Mouse (Mus musculus): ENCODE results near the gene Peli2. TPM values are rescaled to one million over a fixed set of nuclear protein-coding genes. Genes with fewer than 3 reads are reported as not detected.

Gene Peli2
- polyA plus RNA-seq, 1 experiment from 2014 or later = 8.0 TPM

GRCm38 (mm10) chr14:48303841-48304240, 183.2 kb downstream of the Peli2 start:
- ATAC-seq = no peak
- Histone ChIP-seq H3K4me3 (ENCODE audit: low read length) (no peak overlapping the region), H3K36me3 (ENCODE audit: control insufficient read depth, insufficient read depth, low read length) (no peaks in the 10 kb centered on the region), H3K4me2 (ENCODE audit: low read length) (no peak overlapping the region), H3K4me1 (ENCODE audit: control insufficient read depth, insufficient read depth, low read depth, low read length) (peaks cover 3% of the 10 kb centered on the region), H3K9me3 (ENCODE audit: control insufficient read depth, low read length) (no peaks in the 10 kb centered on the region; the same call in 1 of the 2 replicates), H3K27me3 (replicated peaks; ENCODE audit: control insufficient read depth, insufficient read depth, low read length) (no peaks in the 10 kb centered on the region), H3K27ac (ENCODE audit: low read depth, low read length) (no peak overlapping the region), H3K9ac (ENCODE audit: low read depth, low read length) (no peak overlapping the region)
- 94% methylated on average over 9 of the region's 9 CpGs for WGBS

GRCm38 (mm10) chr14:48313234-48313633, 192.6 kb downstream of the Peli2 start:
- Histone ChIP-seq H3K27ac (ENCODE audit: low read depth, low read length) (no peak overlapping the region), H3K4me3 (ENCODE audit: low read length) (no peak overlapping the region), H3K9me3 (ENCODE audit: control insufficient read depth, low read length) (no peaks in the 10 kb centered on the region), H3K4me2 (ENCODE audit: low read length) (no peak overlapping the region), H3K4me1 (ENCODE audit: control insufficient read depth, insufficient read depth, low read depth, low read length) (no peaks in the 10 kb centered on the region), H3K27me3 (replicated peaks; ENCODE audit: control insufficient read depth, insufficient read depth, low read length) (no peaks in the 10 kb centered on the region), H3K9ac (ENCODE audit: low read depth, low read length) (no peak overlapping the region), H3K36me3 (ENCODE audit: control insufficient read depth, insufficient read depth, low read length) (no peaks in the 10 kb centered on the region)
- 54% methylated on average over 3 of the region's 3 CpGs for WGBS
- ATAC-seq = no peak

DNA sequence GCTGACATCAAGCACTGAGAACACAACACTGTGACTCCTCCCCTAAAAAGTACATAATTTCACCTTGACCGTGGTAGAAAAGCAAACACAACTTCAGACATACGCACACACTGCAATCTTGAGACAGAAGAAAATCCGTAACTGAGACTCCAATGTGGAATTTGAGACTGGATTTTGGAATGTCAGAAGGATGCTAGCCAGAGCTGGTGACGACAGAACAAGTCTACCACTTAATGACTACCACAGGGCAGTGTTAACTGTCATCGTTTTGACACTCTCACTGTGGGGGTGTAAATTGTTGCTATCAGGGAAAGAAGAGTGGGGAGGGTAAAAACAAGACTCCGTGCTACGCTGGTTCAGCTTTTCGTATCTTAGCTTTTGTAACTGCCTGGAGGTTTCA, 195.8 kb downstream of the Peli2 start:
- no peak overlapping the region for H3K4me3 ChIP-seq (ENCODE audit: low read length)
- no peak for ATAC-seq
- no peaks in the 10 kb centered on the region for H3K27me3 ChIP-seq (replicated peaks; ENCODE audit: control insufficient read depth, insufficient read depth, low read length)
- WGBS = 80% methylated on average over 8 of the region's 8 CpGs
- H3K27ac ChIP-seq (ENCODE audit: low read depth, low read length) = no peak overlapping the region
- no peak overlapping the region for H3K4me2 ChIP-seq (ENCODE audit: low read length)
- no peaks in the 10 kb centered on the region for H3K9me3 ChIP-seq (ENCODE audit: control insufficient read depth, low read length)
- H3K4me1 ChIP-seq (ENCODE audit: control insufficient read depth, insufficient read depth, low read depth, low read length) = no peaks in the 10 kb centered on the region
- H3K9ac ChIP-seq (ENCODE audit: low read depth, low read length) = no peak overlapping the region
- no peaks in the 10 kb centered on the region for H3K36me3 ChIP-seq (ENCODE audit: control insufficient read depth, insufficient read depth, low read length)

DNA sequence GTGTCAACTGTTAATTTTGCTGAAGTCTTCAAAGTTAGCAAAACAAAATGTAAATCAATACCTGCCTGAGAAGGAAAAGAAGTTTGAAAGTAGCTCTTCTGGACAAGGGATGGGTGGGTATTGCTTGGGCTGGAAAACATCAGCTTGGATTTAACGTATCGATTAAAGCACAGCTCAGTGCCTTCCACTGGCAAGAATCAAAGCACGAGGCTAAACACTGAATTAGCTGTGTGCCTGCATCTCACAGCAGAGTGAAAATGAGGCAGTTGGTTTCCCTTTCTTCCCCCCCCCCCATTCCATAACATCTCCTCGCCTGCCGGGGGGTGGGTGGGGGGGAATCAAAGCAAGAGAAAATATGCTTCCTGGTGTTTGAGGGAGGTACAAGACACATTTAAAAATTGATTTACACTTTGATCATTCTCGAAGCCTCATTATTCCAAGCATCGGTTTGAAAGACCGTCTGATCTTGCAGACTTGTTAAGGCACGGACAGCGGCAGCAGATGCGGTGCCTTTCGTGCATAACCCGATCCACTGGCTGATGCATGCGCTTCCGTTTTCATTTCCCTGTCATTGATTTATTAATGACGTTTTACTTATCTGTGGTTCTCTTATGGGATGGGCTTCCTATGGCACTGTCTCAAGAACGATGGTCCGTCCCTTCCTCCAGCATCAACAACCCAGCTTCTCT, 203.3 kb downstream of the Peli2 start:
- 63% methylated on average over 18 of the region's 18 CpGs for WGBS
- no peak overlapping the region for H3K4me2 ChIP-seq (ENCODE audit: low read length)

DNA sequence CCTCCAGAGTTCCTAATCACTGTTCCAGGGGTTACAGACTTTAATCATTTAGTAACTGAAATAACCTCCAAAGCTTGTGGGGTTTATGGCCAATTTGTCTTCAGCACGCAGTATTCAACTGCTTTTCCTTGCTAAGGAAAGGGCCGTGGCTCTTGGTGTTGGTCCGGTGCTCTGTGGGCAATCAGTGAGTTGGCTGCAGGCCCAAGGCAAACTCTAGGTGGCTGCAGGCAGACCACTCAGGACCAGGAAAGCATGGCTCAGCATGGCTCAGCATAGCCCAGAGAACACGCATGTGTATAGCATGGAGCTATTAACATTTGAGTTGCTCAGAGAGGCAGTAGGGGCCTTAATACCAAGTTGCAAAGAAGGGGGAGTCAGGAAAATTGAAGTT, 203.8 kb downstream of the Peli2 start:
- Histone ChIP-seq H3K4me2 (ENCODE audit: low read length) (no peak overlapping the region), H3K36me3 (ENCODE audit: control insufficient read depth, insufficient read depth, low read length) (no peaks in the 10 kb centered on the region), H3K9me3 (ENCODE audit: control insufficient read depth, low read length) (no peaks in the 10 kb centered on the region), H3K4me3 (ENCODE audit: low read length) (no peak overlapping the region), H3K4me1 (ENCODE audit: control insufficient read depth, insufficient read depth, low read depth, low read length) (no peaks in the 10 kb centered on the region), H3K27me3 (replicated peaks; ENCODE audit: control insufficient read depth, insufficient read depth, low read length) (no peaks in the 10 kb centered on the region), H3K9ac (ENCODE audit: low read depth, low read length) (no peak overlapping the region), H3K27ac (ENCODE audit: low read depth, low read length) (no peak overlapping the region)
- WGBS = 73% methylated on average over 4 of the region's 4 CpGs
- no peak for ATAC-seq

More for the DNA sequence above, 203.3 kb downstream of the Peli2 start:
- no peak overlapping the region for H3K9ac ChIP-seq (ENCODE audit: low read depth, low read length)
- H3K9me3 ChIP-seq (ENCODE audit: control insufficient read depth, low read length) = no peaks in the 10 kb centered on the region
- no peaks in the 10 kb centered on the region for H3K27me3 ChIP-seq (replicated peaks; ENCODE audit: control insufficient read depth, insufficient read depth, low read length)
- no peaks in the 10 kb centered on the region for H3K36me3 ChIP-seq (ENCODE audit: control insufficient read depth, insufficient read depth, low read length)
- no peak overlapping the region for H3K27ac ChIP-seq (ENCODE audit: low read depth, low read length)
- no peaks in the 10 kb centered on the region for H3K4me1 ChIP-seq (ENCODE audit: control insufficient read depth, insufficient read depth, low read depth, low read length)
- no peak overlapping the region for H3K4me3 ChIP-seq (ENCODE audit: low read length)
- ATAC-seq = no peak

DNA sequence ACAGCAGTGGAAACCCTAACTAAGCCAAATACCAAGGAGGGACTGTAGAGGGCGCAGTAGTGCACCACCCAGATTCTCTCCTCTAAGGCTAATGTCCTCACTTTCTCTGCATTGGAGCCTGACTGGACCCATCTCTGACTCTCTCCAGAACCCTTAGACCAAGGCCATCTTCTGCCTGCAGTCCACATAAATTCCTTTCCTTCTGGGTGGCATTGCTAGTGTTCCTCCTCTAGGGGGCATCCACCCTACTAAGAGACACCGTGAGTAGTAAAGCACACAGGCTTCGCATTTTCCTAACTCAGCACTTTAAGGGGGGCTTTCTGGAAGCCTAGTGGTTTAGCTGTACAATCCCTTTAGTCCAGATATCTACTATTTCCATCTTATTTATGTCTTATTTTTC, 207.1 kb downstream of the Peli2 start:
- H3K27me3 ChIP-seq (replicated peaks; ENCODE audit: control insufficient read depth, insufficient read depth, low read length) = no peaks in the 10 kb centered on the region
- no peak for ATAC-seq
- no peak overlapping the region for H3K9ac ChIP-seq (ENCODE audit: low read depth, low read length)
- H3K9me3 ChIP-seq (ENCODE audit: control insufficient read depth, low read length) = no peaks in the 10 kb centered on the region
- no peak overlapping the region for H3K27ac ChIP-seq (ENCODE audit: low read depth, low read length)
- H3K4me2 ChIP-seq (ENCODE audit: low read length) = no peak overlapping the region
- H3K4me3 ChIP-seq (ENCODE audit: low read length) = no peak overlapping the region
- H3K4me1 ChIP-seq (ENCODE audit: control insufficient read depth, insufficient read depth, low read depth, low read length) = peaks cover 14% of the 10 kb centered on the region
- 77% methylated on average over 3 of the region's 3 CpGs for WGBS
- H3K36me3 ChIP-seq (ENCODE audit: control insufficient read depth, insufficient read depth, low read length) = no peaks in the 10 kb centered on the region

DNA sequence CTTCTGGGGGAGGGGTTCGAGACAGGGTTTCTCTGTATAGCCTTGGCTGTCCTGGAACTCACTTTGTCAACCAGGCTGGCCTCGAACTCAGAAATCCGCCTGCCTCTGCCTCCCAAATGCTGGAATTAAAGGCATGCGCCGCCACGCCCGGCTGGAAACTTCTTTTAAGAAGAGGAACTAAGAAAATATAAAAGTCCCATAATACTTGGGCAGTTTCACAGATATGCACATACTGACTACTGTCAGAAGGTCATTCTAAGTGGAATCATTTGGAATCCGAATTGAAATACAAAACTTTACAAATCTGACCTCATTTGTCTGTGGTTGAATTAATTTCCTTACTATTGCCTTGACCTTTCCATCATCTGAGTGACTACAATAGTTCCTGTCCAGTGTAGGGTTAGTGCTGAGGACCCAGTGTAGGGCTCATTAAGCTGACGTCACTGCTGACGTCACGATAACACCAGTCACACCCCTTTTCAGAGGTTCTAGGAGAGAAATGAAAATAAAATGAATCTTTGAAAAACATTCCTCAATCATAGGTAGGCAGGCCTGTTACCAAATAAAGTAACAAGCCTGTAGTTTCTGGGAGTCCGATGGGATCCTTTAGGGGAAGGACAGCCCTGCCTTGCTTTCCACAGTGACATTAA, 209.2 kb downstream of the Peli2 start:
- no peak overlapping the region for H3K9ac ChIP-seq (ENCODE audit: low read depth, low read length)
- H3K4me2 ChIP-seq (ENCODE audit: low read length) = no peak overlapping the region
- H3K9me3 ChIP-seq (ENCODE audit: control insufficient read depth, low read length) = no peaks in the 10 kb centered on the region
- no peaks in the 10 kb centered on the region for H3K36me3 ChIP-seq (ENCODE audit: control insufficient read depth, insufficient read depth, low read length)
- H3K27ac ChIP-seq (ENCODE audit: low read depth, low read length) = no peak overlapping the region
- H3K27me3 ChIP-seq (replicated peaks; ENCODE audit: control insufficient read depth, insufficient read depth, low read length) = no peaks in the 10 kb centered on the region
- no peak for ATAC-seq
- WGBS = 89% methylated on average over 12 of the region's 12 CpGs
- no peak overlapping the region for H3K4me3 ChIP-seq (ENCODE audit: low read length)
- peaks cover 18% of the 10 kb centered on the region for H3K4me1 ChIP-seq (ENCODE audit: control insufficient read depth, insufficient read depth, low read depth, low read length)

All from hindbrain, embryonic 16.5 days (tissue).